Mouse (Mus musculus) thymus, postnatal 36 days (tissue): ENCODE measurements around the gene Wnt11.

ENCODE experiments used
- DNase-seq, 2 experiments: peaks; one replicate each; pipeline ENCODE4 v3.0.0; 2022; ENCODE audit warnings: mixed read lengths in 2 of 2

The Wnt11 gene

DNA sequence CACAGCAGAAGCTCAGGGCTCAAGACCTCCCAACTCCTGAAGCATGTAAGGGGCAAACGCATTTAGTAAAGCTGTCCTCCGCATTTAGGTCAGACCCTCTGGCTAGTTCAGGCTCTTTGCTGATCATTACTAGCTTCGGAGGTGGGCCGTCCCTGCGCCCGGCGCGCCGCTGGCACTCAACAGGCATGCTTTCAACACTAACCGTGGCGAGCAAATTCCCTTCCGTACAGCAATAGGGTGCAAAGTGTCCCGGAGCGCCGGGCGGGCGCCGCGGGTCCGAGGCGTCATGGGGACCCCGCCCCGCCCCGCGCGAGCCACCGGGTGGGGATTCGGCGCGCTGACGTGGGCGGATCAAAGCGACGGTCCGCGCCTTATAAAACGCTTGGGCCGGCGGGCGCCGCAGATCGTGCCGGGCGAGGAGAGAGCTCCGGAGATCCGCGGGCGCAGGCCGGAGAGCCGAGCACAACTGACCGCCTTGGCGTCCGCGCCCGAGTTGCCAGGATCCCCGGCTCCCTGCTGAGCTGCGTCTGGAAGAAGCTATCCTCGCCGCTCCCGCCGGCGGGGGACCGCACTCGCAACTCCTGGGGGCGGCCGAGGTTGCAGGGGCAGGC is at the start of gene Wnt11:
Wnt11 (plus strand) TSS at position 402 of the 611 bp plus-strand sequence.
- peak in 1 of 2 experiments; percentile 17 for DNase-seq

DNA sequence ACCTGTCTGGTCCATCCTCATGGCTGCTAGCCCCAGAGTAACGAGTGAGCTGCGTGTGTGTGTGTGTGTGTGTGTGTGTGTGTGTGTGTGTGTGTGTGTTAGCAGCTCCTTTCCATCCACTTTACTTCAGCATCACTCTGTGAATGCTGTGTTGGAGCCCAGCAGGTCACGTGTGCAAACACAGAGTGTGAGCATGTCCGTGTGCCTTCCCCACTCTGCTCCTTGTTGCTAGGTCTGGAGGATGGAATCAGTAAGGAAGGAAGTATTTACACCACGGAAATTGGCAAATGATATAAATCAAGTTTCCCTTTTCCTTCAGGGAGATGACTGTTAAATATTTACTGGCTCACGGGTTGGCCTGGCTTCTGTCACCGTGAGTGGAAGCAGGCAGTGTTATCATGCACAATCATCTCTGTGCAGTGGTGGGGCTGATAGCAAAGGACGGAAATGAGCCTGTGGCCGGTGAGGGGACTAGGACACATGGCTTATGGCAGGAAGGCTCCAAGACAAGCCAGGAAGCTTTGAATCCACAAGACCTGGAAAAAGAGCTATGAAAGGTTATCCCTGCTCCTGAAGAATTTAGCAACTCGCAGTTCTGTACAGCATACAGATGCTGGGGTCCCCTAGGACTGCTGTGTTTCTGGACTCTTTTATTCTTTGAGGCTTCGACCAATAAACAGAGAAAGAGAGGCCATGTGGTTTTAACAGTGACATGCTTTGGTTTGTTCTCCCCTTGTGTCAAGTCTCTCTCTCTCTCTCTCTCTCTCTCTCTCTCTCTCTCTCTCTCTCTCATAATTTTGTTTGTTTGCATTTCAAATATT is 47.9 kb upstream of the Wnt11 start:
- DNase-seq, result no peak

DNA sequence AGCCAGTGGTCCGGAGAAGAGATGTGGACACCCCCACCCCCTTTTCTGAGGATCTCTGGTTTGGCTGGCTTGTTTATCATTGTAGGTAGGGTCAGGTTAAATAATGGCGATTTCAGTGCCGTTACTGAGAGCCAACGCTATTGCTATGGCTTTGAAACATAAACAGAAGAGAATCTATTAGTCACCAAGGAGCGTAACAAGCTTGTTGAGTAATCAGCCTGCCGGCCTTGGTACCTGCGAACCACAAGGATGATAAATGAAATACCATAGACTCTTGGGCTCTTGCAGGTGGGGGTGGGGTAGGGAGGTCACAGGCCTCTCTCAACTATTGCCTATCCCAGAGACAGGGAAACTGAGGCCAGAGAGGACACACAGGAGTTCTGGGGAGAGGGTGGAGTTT is 46.2 kb upstream of the Wnt11 start:
- DNase-seq, result no peak

- no peak for DNase-seq
These were observed 45.8 kb upstream of the Wnt11 start for GRCm38 (mm10) chr7:98789121-98789520.

DNA sequence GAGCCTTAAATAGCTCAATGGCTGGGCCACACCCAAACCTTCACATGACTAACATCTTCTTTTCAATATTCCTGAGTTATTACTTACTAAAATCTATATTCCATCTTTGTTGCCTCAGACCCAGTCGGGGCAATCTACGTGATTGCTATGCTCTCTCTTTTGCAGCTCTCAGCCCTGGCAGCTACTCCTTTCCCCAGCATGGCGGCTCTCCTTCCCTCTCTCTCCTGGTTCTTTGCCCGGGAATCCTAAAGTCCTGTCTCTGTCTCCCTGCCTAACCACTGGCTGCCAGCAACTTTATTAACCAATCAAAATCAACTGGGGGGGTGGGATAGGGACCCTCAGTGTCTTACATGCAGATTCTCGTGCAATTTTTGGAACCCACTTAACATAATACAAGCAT is 43.0 kb upstream of the Wnt11 start:
- no peak for DNase-seq

DNA sequence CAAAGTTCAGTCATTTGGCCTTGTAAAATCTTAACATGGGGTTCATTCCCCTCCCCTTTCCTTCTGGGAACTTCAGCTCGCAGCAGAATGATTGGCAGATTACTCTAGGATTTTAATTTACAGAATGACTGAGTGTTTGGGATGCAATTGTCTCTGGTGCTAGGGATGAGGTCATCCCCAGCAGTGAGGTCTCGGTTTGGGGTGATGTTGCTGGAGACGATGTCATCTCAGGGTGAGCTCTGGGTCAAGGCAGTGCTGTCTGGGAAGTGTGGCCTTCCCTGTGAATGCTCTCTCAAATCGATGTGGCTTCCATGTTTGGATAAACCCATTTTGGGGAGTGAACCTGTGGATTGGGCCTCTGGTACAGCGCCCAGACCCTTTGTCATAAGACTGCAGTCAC is 41.1 kb upstream of the Wnt11 start:
- DNase-seq, result no peak

DNA sequence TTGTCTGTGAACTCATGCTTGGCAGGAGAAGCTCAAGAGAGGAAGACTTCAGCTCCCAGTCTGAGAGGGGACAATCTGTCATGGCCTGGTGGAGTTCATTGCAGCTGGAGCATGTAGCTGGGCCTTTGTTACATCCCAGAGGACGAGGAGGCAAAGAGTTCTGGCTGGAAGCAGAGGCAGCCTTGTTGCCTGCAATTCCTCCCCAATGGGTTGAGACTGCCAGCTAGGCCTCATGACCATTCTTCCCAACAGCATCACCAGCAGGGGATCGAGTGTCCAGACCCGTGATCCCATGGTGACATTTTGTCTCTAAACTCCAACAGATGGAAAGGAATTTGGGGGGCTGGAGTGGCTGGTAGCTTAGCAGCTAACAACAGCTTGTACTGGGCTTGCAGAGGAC is 40.5 kb upstream of the Wnt11 start:
- DNase-seq, result no peak

DNA sequence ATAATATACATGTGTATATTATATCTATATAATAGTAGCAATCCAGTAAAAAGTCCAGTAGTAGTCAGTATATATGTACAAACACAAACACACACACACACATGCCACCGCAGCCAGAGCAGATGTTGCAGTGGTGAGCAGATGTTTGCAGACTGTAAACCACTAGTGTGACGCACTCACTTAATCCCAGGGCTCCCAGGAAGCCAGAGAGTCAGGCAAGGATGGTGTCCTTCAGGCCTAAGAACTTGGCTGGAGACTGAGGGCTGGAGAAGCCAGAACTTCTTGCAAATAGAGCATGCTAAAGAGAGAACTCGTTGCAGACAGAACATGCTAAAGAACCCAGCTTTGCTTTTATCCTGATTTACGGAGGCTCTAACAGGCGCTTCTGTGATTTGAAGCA is 39.3 kb upstream of the Wnt11 start:
- DNase-seq, result no peak

DNA sequence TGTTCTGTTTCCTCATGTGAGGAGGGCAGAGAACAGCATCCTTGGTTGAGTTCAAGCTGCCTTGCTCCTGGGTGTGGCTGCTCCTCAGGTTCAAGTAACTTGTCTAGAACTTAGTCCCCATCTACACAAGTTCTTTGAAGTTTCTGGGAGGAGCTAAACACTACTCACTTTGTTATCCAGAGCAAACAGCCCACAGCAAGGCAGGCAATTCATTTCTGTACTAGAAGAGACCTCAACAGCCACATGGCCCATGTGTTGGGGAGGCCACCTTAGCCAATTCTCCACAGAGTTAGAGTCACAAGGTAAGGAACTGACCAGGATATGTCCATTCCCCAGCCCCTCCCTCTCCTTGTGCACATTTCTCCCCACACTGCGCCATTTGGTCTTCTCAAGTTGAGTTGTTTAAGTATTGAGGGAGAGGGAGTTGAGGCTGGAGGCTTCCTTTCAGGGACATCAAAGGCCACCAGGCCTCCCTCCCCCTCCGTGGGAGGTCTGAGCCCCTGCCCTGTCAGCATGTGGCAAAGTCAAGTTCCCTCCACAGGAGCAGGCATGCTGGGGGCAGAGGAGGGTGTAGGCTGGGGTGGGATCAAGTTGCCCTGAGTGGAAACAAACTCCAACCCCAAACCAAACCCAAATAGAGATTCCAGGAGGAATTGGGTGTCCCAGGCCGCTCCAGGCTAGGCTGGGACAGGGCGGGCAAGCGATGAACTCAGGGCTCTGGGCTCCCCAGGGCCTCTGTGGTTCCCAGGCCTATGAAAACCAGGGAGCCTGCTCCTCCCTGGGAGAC is 37.4 kb upstream of the Wnt11 start:
- DNase-seq, result no peak

- DNase-seq, result no peak
These were observed 36.8 kb upstream of the Wnt11 start for GRCm38 (mm10) chr7:98798134-98798417.

DNA sequence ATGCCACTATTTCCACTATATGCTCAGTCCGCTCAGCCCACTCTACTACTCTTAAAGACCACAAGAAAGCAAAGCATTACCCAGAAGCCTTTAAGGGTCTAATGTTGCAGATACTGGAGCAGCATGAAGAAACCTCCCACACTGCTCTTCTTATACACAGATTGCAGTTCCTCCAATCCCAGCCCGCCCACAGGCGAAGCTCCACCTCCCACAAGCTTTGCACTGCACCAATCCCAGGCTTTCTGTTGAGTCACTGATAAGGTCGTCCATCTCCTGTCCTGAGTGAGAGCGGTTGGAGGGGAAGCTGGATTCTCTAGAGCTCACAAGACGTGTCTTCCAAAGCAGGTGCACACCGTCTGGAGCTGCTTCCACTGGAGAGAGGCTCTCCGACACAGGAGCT is 34.5 kb upstream of the Wnt11 start:
- DNase-seq, result no peak

- no peak for DNase-seq
These were observed 33.8 kb upstream of the Wnt11 start for GRCm38 (mm10) chr7:98801086-98801485.

DNA sequence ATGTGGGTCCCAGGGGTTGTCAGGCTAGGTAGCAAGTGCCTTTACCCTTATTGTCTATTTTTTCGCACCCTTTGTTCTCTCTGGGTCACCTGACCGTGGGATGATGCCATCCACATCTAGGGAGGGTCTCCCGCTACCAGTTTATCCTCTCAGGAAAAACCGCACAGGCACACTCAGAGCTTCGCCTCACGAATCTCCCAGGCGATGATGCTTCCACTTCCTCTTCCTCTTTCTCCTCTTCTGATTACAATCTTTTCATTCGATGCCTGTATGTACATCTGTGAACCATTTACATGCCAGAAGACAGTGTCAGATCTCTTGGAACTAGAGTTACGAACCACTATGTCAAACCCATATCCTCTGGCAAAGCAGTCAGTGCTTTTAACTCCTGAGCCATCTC is 31.7 kb upstream of the Wnt11 start:
- no peak for DNase-seq

DNA sequence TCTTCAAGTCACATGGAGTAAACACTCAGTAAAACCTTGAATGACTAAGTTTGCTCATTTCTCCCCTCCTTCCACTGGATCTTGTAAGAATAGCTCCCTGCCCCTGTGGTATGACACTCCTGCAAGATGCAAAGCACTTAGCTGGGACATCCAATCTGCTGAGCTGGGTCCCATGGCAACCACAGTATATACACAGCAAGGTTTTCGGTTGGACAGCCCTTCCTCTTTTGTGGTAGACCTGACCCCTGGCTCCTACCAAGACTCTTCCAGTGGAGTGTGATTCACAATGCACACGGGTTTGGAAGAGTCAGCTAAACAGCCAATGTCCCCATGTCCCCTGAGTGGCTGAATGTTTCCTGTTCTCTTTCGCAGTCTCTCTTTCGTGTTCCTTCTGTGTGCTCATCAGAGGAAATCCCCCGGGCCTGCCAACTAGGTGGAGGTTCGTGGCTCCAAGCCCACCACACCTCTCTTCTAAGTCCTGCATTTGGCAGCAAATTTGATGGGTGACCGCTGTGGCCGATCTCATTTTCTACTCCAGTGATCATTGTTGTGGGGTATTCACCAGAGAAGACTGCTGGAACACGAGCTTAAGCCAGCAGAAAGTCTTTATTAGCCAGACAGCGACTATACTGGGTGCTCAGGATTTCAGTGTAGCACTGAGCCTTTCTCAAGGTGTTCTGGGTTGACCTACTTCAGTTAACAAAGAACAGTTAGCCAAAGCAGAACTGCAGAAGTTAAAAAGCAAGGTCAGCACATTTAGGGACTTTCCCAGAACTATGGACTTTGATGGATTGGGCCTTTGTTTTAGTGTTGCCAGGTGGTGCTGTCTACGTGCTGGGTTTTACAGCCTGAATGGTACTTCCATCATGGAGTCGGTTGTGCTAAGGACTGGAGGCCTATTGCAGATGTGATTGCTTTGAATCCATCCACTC is 29.8 kb upstream of the Wnt11 start:
- no peak for DNase-seq

DNA sequence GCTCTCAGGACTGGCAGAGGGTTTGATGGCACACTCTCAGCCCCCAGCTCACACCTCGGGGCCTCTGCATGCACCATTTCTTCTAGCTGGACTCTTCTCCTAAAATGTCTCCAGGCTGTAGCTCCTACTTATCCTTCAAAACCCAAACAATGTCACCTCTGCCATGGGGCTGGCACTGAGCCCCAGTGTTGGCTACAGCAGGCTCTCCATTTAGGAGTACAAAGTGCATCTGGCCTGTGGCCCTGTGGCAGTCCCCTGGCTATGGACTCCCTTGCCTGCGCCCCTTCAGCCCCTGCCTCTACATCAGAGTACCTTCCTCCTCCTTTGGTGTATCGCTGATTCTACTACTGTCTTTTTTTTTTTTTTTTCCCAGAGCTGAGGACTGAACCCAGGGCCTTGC is 28.0 kb upstream of the Wnt11 start:
- no peak for DNase-seq

GRCm38 (mm10) chr7:98809372-98809771 is 25.5 kb upstream of the Wnt11 start:
- no peak for DNase-seq

GRCm38 (mm10) chr7:98810619-98811018 is 24.3 kb upstream of the Wnt11 start:
- DNase-seq, result no peak

DNA sequence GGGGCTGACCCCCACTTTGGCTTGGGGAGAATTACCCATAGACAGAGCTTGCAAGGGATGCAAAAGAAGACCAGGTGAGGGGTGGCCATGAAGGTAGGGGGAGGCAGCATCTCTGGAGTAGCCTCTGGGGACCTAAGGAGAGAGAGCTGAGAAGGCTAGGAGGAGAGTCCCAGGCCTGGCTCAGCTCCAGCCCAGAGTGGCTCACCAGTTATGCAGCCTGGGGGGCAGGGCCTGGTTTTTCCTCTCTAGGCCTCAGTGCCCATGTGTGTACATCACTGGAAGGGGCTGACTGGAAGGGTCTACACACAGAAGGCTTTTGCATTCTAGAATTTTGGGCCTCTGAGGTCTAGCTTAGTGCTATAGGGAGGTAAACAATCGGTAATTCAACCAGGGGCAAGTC is 14.4 kb upstream of the Wnt11 start:
- DNase-seq, result no peak

- DNase-seq, result no peak
These were observed 12.0 kb upstream of the Wnt11 start for GRCm38 (mm10) chr7:98822881-98823280.

GRCm38 (mm10) chr7:98823896-98824822 is 10.8 kb upstream of the Wnt11 start:
- no peak for DNase-seq

- no peak for DNase-seq
These were observed 6.9 kb upstream of the Wnt11 start for GRCm38 (mm10) chr7:98828052-98828451.

- no peak for DNase-seq
These were observed 6.0 kb upstream of the Wnt11 start for GRCm38 (mm10) chr7:98828876-98829275.
